Mouse (Mus musculus) hindbrain, embryonic 11.5 days (tissue): Measurements from ENCODE around the gene Cfd. TPM values are rescaled to one million over a fixed set of nuclear protein-coding genes. Genes with fewer than 3 reads are reported as not detected.
A peak's percentile ranks its signal among the peaks of the same experiment; 100 is the strongest.

Source experiments
- ATAC-seq: fragments of 200-750 bp; cut with Nextera tagmentation; 2 replicates; pipeline ENCODE4 v1.8.0; 2017; ENCODE audit warnings: mild to moderate bottlenecking, moderate TSS enrichment, moderate library complexity; ENCODE audit not compliant: low FRiP score
- DNase-seq: peaks from one replicate; pipeline ENCODE4 v3.0.0-alpha.2; 2015; ENCODE audit warnings: low spot score
- H3K27ac ChIP-seq: fragments of 300-500 bp; sonication (generic); 2 replicates; pipeline ENCODE4 v1.5.1; 2014; ENCODE audit warnings: mild to moderate bottlenecking, low read depth, low read length
- H3K27me3 ChIP-seq: fragments of 300-500 bp; sonication (generic); 2 replicates; pipeline ENCODE4 v1.6.1; 2014; ENCODE audit warnings: mild to moderate bottlenecking, low read length, moderate library complexity, mixed read lengths; ENCODE audit not compliant: control insufficient read depth, insufficient read depth
- H3K36me3 ChIP-seq: fragments of 300-500 bp; sonication (generic); 2 replicates; pipeline ENCODE4 v1.6.1; 2014; ENCODE audit warnings: mild to moderate bottlenecking, low read length, moderate library complexity, mixed read lengths; ENCODE audit not compliant: control insufficient read depth, insufficient read depth
- H3K4me1 ChIP-seq: fragments of 300-500 bp; sonication (generic); replicated peaks from 2 replicates; pipeline ENCODE4 v1.6.1; 2014; ENCODE audit warnings: low read length, mixed read lengths; ENCODE audit not compliant: control insufficient read depth, insufficient read depth
- H3K4me2 ChIP-seq: fragments of 300-500 bp; sonication (generic); replicated peaks from 2 replicates; pipeline ENCODE4 v1.6.1; 2014; ENCODE audit warnings: mild to moderate bottlenecking, low read depth, low read length
- H3K4me3 ChIP-seq: fragments of 300-500 bp; sonication (generic); 2 replicates; pipeline ENCODE4 v1.5.1; 2014; ENCODE audit warnings: low read depth, low read length
- H3K9ac ChIP-seq: fragments of 300-500 bp; sonication (generic); 2 replicates; pipeline ENCODE4 v1.6.1; 2014; ENCODE audit warnings: low read depth, low read length
- H3K9me3 ChIP-seq: fragments of 300-500 bp; sonication (generic); 2 replicates; pipeline ENCODE4 v1.6.1; 2016; ENCODE audit warnings: low read length; ENCODE audit not compliant: control insufficient read depth
- WGBS: fragments of 180-500 bp; shearing (Covaris S2); extraction: QIAGEN DNeasy Blood & Tissue Kit; methylation state at CpG from one replicate; pipeline ENCODE4 v1.1.7; 2014; 5-methylcytosine and 5-hydroxymethylcytosine counted together
- polyA plus RNA-seq: library from polyadenylated mRNA; unstranded; fragments of >200 nt; fragmentation: Nextera tagmentation; extraction: Ambion mirVana; gene quantifications from 2 replicates; pipeline ENCODE4 v1.2.1, GENCODE M21; 2014

Gene Cfd
- polyA plus RNA-seq, 1 experiment from 2014 or later = not detected

- H3K4me2 ChIP-seq = 0 out of 2 replicates have a peak overlapping the region, but pooled peaks have one; percentile 29
These were observed 29.6 kb downstream of the Cfd start for GRCm38 (mm10) chr10:79920056-79920890.

GRCm38 (mm10) chr10:79920958-79921535 lies 30.4 kb downstream of the Cfd start, which contains the start of gene R3hdm4:
R3hdm4 (minus strand) TSS chr10:79921208.
- DNase-seq (no peak), ATAC-seq (no peak)
- no peaks in the 10 kb centered on the region for H3K36me3 ChIP-seq
- WGBS = 4% methylated on average over 40 of the region's 41 CpGs
- no peaks in the 10 kb centered on the region for H3K9me3 ChIP-seq
- H3K27ac ChIP-seq = no peak within 1 kb of the TSS
- H3K9ac ChIP-seq = no peak within 1 kb of the TSS
- H3K27me3 ChIP-seq = peaks cover 69% of the 10 kb centered on the region
- H3K4me2 ChIP-seq = peak within 1 kb of the TSS; percentile 29
- peaks cover 21% of the 10 kb centered on the region for H3K4me1 ChIP-seq
- peak within 1 kb of the TSS; percentile 20 for H3K4me3 ChIP-seq

More at GRCm38 (mm10) chr10:79920056-79920890, 29.6 kb downstream of the Cfd start:
- H3K9ac ChIP-seq = no peak overlapping the region
- H3K9me3 ChIP-seq = no peaks in the 10 kb centered on the region
- H3K4me3 ChIP-seq = no peak overlapping the region
- ATAC-seq = peak; percentile 16; the same call in 1 of the 2 replicates
- H3K27ac ChIP-seq = no peak overlapping the region
- peaks cover 67% of the 10 kb centered on the region for H3K27me3 ChIP-seq
- 16% methylated on average over 26 of the region's 26 CpGs for WGBS
- H3K36me3 ChIP-seq = no peaks in the 10 kb centered on the region
- peaks cover 22% of the 10 kb centered on the region for H3K4me1 ChIP-seq
- peak; percentile 33 for DNase-seq

GRCm38 (mm10) chr10:79921572-79921971 lies 30.9 kb downstream of the Cfd start:
- Histone ChIP-seq H3K4me2 (peak overlapping the region; percentile 29), H3K4me3 (peak overlapping the region; percentile 20), H3K27me3 (peaks cover 70% of the 10 kb centered on the region), H3K9ac (no peak overlapping the region), H3K27ac (no peak overlapping the region), H3K4me1 (peaks cover 24% of the 10 kb centered on the region), H3K36me3 (no peaks in the 10 kb centered on the region), H3K9me3 (no peaks in the 10 kb centered on the region)
- WGBS = 2% methylated on average over 34 of the region's 34 CpGs
- DNase-seq = peak; percentile 50
- ATAC-seq = no peak

GRCm38 (mm10) chr10:79924998-79925784 lies 34.5 kb downstream of the Cfd start:
- WGBS = 13% methylated on average over 29 of the region's 29 CpGs
- peak; percentile 93 for DNase-seq
- Histone ChIP-seq H3K4me1 (peaks cover 22% of the 10 kb centered on the region), H3K9ac (no peak overlapping the region), H3K36me3 (no peaks in the 10 kb centered on the region), H3K9me3 (no peaks in the 10 kb centered on the region), H3K4me3 (no peak overlapping the region), H3K27ac (no peak overlapping the region), H3K27me3 (peaks cover 41% of the 10 kb centered on the region), H3K4me2 (no peak overlapping the region)
- ATAC-seq = no peak

- H3K27ac ChIP-seq = peak overlapping the region; percentile 55; the same call in 1 of the 2 replicates
- 13% methylated on average over 15 of the region's 15 CpGs for WGBS
- H3K9ac ChIP-seq = peak overlapping the region; percentile 59
- ATAC-seq (no peak; the same call in 1 of the 2 replicates), DNase-seq (peak; percentile 24)
- H3K9me3 ChIP-seq = no peaks in the 10 kb centered on the region
- peak overlapping the region; percentile 94 for H3K4me2 ChIP-seq
- H3K4me1 ChIP-seq = peaks cover 24% of the 10 kb centered on the region
- H3K4me3 ChIP-seq = peak overlapping the region; percentile 82
- H3K36me3 ChIP-seq = no peaks in the 10 kb centered on the region
- H3K27me3 ChIP-seq = peaks cover 34% of the 10 kb centered on the region
These were observed 35.3 kb downstream of the Cfd start for GRCm38 (mm10) chr10:79925785-79926490.

- peak; percentile 95 for DNase-seq
- Histone ChIP-seq H3K9me3 (no peaks in the 10 kb centered on the region), H3K9ac (peak within 1 kb of the TSS; percentile 83), H3K36me3 (no peaks in the 10 kb centered on the region), H3K4me2 (peak within 1 kb of the TSS; percentile 94), H3K27ac (peak within 1 kb of the TSS; percentile 89), H3K4me1 (peaks cover 18% of the 10 kb centered on the region), H3K4me3 (peak within 1 kb of the TSS; percentile 82), H3K27me3 (peaks cover 26% of the 10 kb centered on the region)
- peak; percentile 77 for ATAC-seq
- WGBS = under 1% methylated on average over 63 of the region's 63 CpGs
These were observed 36.1 kb downstream of the Cfd start, which contains the start of gene Arid3a for GRCm38 (mm10) chr10:79926491-79927323. Arid3a (plus strand) TSS chr10:79927043.

- ATAC-seq = peak; percentile 63
- H3K27ac ChIP-seq = peak overlapping the region; percentile 89
- under 1% methylated on average over 54 of the region's 54 CpGs for WGBS
- H3K4me2 ChIP-seq = peak overlapping the region; percentile 94
- peaks cover 18% of the 10 kb centered on the region for H3K27me3 ChIP-seq
- no peaks in the 10 kb centered on the region for H3K9me3 ChIP-seq
- H3K9ac ChIP-seq = peak overlapping the region; percentile 83
- no peaks in the 10 kb centered on the region for H3K36me3 ChIP-seq
- peaks cover 22% of the 10 kb centered on the region for H3K4me1 ChIP-seq
- peak overlapping the region; percentile 82 for H3K4me3 ChIP-seq
- DNase-seq = peak; percentile 77
These were observed 36.8 kb downstream of the Cfd start for GRCm38 (mm10) chr10:79927324-79928029.
